Mouse (Mus musculus) frontal cortex, postnatal 10 days (tissue): ENCODE data around the gene Olfr1258.
"Not testable (repeated sequence)": the region's sequence is repeated elsewhere in the genome, so short reads cannot be mapped to it uniquely, and the experiment has no call there.

Experiments
- DNase-seq, 2 experiments: peaks; one replicate each; pipeline ENCODE4 v3.0.0; 2022; ENCODE audit warnings: low spot score in 2 of 2, mixed read lengths in 1 of 2

Olfr1258 gene

DNA sequence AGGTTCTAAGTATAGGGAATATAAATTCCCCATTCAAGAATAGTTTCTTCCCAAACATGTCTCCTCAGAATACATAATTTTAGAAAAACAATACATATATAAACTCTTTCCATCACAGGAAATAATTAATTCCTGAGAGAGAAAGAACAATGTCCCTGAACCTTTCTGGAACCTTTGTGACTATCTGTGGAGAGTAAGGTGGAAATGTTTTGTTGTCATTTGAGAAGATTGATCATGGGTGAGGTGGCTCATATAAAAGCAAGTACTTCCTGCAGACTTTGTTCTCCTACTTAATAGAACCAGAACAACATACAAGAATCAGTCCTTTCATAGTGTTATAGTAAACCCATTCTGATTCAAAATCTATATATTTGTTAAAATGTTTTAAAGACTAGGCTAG, at the start of gene Olfr1258:
Olfr1258 (plus strand) TSS at position 301 of the 400 bp plus-strand sequence.
- DNase-seq: no peak

DNA sequence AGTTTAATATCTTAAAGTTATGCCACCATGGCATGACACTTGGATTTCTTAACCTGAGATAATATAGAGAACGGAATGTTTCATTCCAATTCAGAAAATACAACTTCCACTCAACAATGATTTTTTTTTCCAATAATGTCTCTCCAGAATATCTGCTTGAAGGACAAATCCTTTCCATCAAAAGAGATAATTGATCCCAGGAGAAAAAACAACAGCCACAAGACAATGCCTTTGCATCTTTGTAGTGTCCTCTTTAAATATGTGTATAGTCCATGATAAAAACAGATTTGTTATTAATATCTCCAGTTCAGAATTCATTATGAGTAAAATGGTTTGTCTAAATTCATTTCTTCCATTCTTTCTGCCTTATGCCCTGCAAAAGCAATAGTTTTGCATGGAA, 49.0 kb upstream of the Olfr1258 start, which contains the start of gene Olfr1257:
Olfr1257 (plus strand) TSS at position 301 of the 400 bp plus-strand sequence.
- no peak for DNase-seq

DNA sequence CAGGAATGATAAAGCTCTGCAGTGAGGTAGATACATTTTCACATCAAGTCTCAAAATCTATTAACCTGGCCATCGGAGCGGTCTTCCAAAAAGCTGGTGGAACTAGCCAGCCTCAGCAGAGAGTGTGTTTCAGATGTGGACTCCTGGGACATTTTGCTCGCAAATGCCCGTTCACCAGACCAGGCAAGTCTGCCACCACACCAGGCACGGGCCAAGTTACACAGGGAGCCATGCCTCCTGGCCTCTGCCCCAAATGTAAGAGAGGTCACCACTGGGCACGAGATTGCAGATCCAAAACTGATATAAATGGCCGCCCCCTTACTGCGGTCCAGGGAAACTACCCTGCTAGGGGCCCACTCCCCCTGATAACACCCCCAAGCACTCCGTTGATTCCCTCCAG, 14.5 kb upstream of the Olfr1258 start:
- not testable (repeated sequence) for DNase-seq

DNA sequence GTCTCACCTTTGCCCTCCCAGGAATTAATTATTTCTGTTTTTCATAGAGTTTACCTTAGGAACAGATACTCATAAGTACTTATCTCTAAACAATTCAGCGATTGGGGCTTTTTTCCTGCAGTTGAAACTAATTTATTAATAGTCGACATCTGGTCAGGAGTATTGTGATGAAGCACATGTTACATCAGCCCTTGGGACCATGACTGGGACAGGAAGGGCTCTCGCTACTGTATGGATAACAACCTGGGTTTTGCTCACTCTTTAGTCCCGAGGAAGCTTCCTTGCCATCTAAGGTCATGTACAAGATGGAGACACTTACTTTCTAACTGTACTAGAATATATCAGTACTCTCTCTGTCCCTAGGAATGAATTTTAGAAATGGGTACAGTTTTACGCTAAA, 21.5 kb downstream of the Olfr1258 start, which contains the start of gene Olfr1259:
Olfr1259 (minus strand) TSS at position 101 of the 400 bp plus-strand sequence.
- DNase-seq: no peak

DNA sequence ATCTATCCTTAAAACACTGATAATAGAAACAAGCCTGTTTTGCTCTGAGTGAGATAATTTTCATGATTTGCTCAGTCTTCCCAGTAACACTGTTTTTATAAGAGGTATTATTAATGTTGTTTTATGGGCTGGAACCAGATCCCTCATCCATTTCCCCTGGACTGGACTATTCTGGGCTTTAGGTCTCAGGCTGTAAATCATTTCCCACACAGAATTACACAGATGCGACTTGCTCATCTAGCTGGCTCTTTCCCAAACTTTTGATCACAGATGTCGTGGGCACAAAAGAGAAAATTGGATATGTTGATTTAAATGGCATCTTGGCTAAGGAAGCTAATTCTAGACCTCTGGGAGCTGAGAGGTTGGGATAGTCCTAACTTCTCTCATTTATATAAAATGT, 47.1 kb downstream of the Olfr1258 start, which contains the start of gene Olfr1260:
Olfr1260 (plus strand) TSS at position 157 of the 400 bp plus-strand sequence.
- DNase-seq: no peak

DNA sequence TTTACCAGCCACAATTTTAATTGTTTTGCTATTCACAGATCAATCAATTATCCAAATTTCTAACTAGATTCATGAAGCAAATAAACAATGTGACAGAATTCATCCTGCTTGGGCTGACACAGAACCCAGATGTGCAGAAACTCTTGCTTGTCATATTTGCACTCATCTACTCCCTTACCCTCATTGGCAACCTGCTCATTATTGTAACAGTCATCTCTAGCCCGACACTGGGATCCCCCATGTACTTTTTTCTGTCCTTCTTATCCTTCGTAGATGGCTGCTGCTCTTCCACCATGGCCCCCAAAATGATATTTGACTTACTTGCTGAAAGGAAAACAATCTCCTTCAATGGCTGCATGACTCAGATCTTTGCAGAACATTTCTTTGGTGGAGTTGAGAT, 50.6 kb downstream of the Olfr1258 start:
- DNase-seq: no peak
